Mouse (Mus musculus) central nervous system, embryonic 11.5 days (tissue): ENCODE results near the gene Mios. TPM values are rescaled to one million over a fixed set of nuclear protein-coding genes. Genes with fewer than 3 reads are reported as not detected.

Experiments used
- polyA plus RNA-seq: library from polyadenylated mRNA; depleted of rRNA; stranded (reverse); fragments of >200 nt; gene quantifications from 2 replicates; pipeline ENCODE4 v1.2.3, GENCODE M21; 2012; rRNA removed

The Mios gene
- polyA plus RNA-seq: 13.2 and 17.4 TPM in 2 replicates

GRCm38 (mm10) chr6:8209047-8209865 is at the start of gene Mios:
Gene Mios, plus strand, starts transcription at chr6:8209222.

GRCm38 (mm10) chr6:8192517-8192916 is 16.5 kb upstream of the Mios start, which contains the start of gene Col28a1:
Gene Col28a1, minus strand, starts transcription at chr6:8192617.

GRCm38 (mm10) chr6:8259004-8259666 is 50.1 kb downstream of the Mios start, which contains the start of the genes Rpa3, Umad1 and Gm45062:
Gene Rpa3, minus strand, starts transcription at chr6:8259173.
Gene Umad1, plus strand, starts transcription at chr6:8259288.
Gene Gm45062, plus strand, starts transcription at chr6:8259450.

Other genes with a start within 250 kb of the Mios start
- 0.11 and 0.34 TPM in 2 replicates for gene Col28a1, start 16.6 kb upstream of the Mios start, polyA plus RNA-seq
- gene Rpa3, start 50.0 kb downstream of the Mios start, polyA plus RNA-seq: 98.6 and 159 TPM in 2 replicates
- gene Umad1, start 50.1 kb downstream of the Mios start, polyA plus RNA-seq: 12.0 and 12.9 TPM in 2 replicates
- 9.8 and 18.0 TPM in 2 replicates for gene Gm45062, start 50.2 kb downstream of the Mios start, polyA plus RNA-seq